Mouse (Mus musculus): ENCODE data around the gene Nsa2. TPM values are rescaled to one million over a fixed set of nuclear protein-coding genes. Genes with fewer than 3 reads are reported as not detected.
"Not testable (repeated sequence)": the region's sequence is repeated elsewhere in the genome, so short reads cannot be mapped to it uniquely, and the experiment has no call there.

Gene Nsa2
- polyA plus RNA-seq, 1 experiment from 2014 or later, result 46.9 TPM

- Histone ChIP-seq H3K36me3 (ENCODE audit: control insufficient read depth, insufficient read depth, low read length) (peaks cover 55% of the 10 kb centered on the region), H3K9me3 (ENCODE audit: control insufficient read depth, low read length) (no peaks in the 10 kb centered on the region), H3K4me1 (ENCODE audit: control insufficient read depth, insufficient read depth, low read length) (no peaks in the 10 kb centered on the region), H3K27me3 (ENCODE audit: control insufficient read depth, insufficient read depth, low read length) (no peaks in the 10 kb centered on the region), H3K9ac (replicated peaks; ENCODE audit: low read depth, low read length) (no peak overlapping the region), H3K27ac (ENCODE audit: low read depth, low read length) (no peak overlapping the region), H3K4me2 (ENCODE audit: low read depth, low read length) (no peak overlapping the region), H3K4me3 (ENCODE audit: low read depth, low read length) (no peak overlapping the region)
- 83% methylated on average over 10 of the region's 10 CpGs for WGBS
- no peak for ATAC-seq (ENCODE audit: low read depth)
Measured at GRCm38 (mm10) chr13:97175520-97176264, 38.0 kb upstream of the Nsa2 start.

- no peak overlapping the region for H3K27ac ChIP-seq (ENCODE audit: low read depth, low read length)
- no peak overlapping the region for H3K4me2 ChIP-seq (ENCODE audit: low read depth, low read length)
- H3K4me1 ChIP-seq (ENCODE audit: control insufficient read depth, insufficient read depth, low read length), result no peaks in the 10 kb centered on the region
- no peak for ATAC-seq (ENCODE audit: low read depth)
- H3K27me3 ChIP-seq (ENCODE audit: control insufficient read depth, insufficient read depth, low read length), result no peaks in the 10 kb centered on the region
- no peaks in the 10 kb centered on the region for H3K9me3 ChIP-seq (ENCODE audit: control insufficient read depth, low read length)
- H3K4me3 ChIP-seq (ENCODE audit: low read depth, low read length), result no peak overlapping the region
- no peak overlapping the region for H3K9ac ChIP-seq (replicated peaks; ENCODE audit: low read depth, low read length)
- WGBS, result 62% methylated on average over 4 of the region's 4 CpGs
- peaks cover 41% of the 10 kb centered on the region for H3K36me3 ChIP-seq (ENCODE audit: control insufficient read depth, insufficient read depth, low read length)
Measured at GRCm38 (mm10) chr13:97145834-97146233, 8.1 kb upstream of the Nsa2 start.

- no peak for ATAC-seq (ENCODE audit: low read depth)
- H3K4me2 ChIP-seq (ENCODE audit: low read depth, low read length), result no peak overlapping the region
- H3K4me3 ChIP-seq (ENCODE audit: low read depth, low read length), result no peak overlapping the region
- peaks cover 6% of the 10 kb centered on the region; the same call in 1 of the 2 replicates for H3K4me1 ChIP-seq (ENCODE audit: control insufficient read depth, insufficient read depth, low read length)
- no peaks in the 10 kb centered on the region for H3K9me3 ChIP-seq (ENCODE audit: control insufficient read depth, low read length)
- WGBS, result 92% methylated on average over 7 of the region's 7 CpGs
- H3K36me3 ChIP-seq (ENCODE audit: control insufficient read depth, insufficient read depth, low read length), result peaks cover 21% of the 10 kb centered on the region
- H3K27me3 ChIP-seq (ENCODE audit: control insufficient read depth, insufficient read depth, low read length), result no peaks in the 10 kb centered on the region
- no peak overlapping the region for H3K27ac ChIP-seq (ENCODE audit: low read depth, low read length)
- no peak overlapping the region for H3K9ac ChIP-seq (replicated peaks; ENCODE audit: low read depth, low read length)
Measured at GRCm38 (mm10) chr13:97142321-97142720, 4.6 kb upstream of the Nsa2 start.

- not testable (repeated sequence) for ATAC-seq (ENCODE audit: low read depth); H3K9me3 ChIP-seq (ENCODE audit: control insufficient read depth, low read length); H3K27me3 ChIP-seq (ENCODE audit: control insufficient read depth, insufficient read depth, low read length); H3K4me1 ChIP-seq (ENCODE audit: control insufficient read depth, insufficient read depth, low read length)
- Histone ChIP-seq H3K27ac (ENCODE audit: low read depth, low read length) (peak overlapping the region; percentile 88), H3K4me3 (ENCODE audit: low read depth, low read length) (peak overlapping the region; percentile 86), H3K9ac (replicated peaks; ENCODE audit: low read depth, low read length) (peak overlapping the region; percentile 81), H3K4me2 (ENCODE audit: low read depth, low read length) (peak overlapping the region; percentile 54), H3K36me3 (ENCODE audit: control insufficient read depth, insufficient read depth, low read length) (peaks cover 14% of the 10 kb centered on the region; the same call in 1 of the 2 replicates)
- WGBS, result 32% methylated on average over 8 of the region's 8 CpGs
Measured at GRCm38 (mm10) chr13:97138404-97138931, 731 bp upstream of the Nsa2 start.

- WGBS, result no CpG with 5 or more reads among the region's 2 CpGs
- H3K4me2 ChIP-seq (ENCODE audit: low read depth, low read length); H3K4me1 ChIP-seq (ENCODE audit: control insufficient read depth, insufficient read depth, low read length); H3K27me3 ChIP-seq (ENCODE audit: control insufficient read depth, insufficient read depth, low read length); ATAC-seq (ENCODE audit: low read depth); H3K9ac ChIP-seq (replicated peaks; ENCODE audit: low read depth, low read length); H3K9me3 ChIP-seq (ENCODE audit: control insufficient read depth, low read length); H3K27ac ChIP-seq (ENCODE audit: low read depth, low read length); H3K4me3 ChIP-seq (ENCODE audit: low read depth, low read length): not testable (repeated sequence)
- H3K36me3 ChIP-seq (ENCODE audit: control insufficient read depth, insufficient read depth, low read length), result peaks cover 26% of the 10 kb centered on the region
Measured at GRCm38 (mm10) chr13:97130413-97130812, 7.3 kb downstream of the Nsa2 start.

GRCm38 (mm10) chr13:97129654-97130053 lies 8.1 kb downstream of the Nsa2 start:
- 93% methylated on average over 2 of the region's 4 CpGs for WGBS

GRCm38 (mm10) chr13:97121341-97121740 lies 16.4 kb downstream of the Nsa2 start:
- Histone ChIP-seq H3K9me3 (ENCODE audit: control insufficient read depth, low read length) (no peaks in the 10 kb centered on the region), H3K9ac (replicated peaks; ENCODE audit: low read depth, low read length) (no peak overlapping the region), H3K4me1 (ENCODE audit: control insufficient read depth, insufficient read depth, low read length) (no peaks in the 10 kb centered on the region), H3K4me3 (ENCODE audit: low read depth, low read length) (no peak overlapping the region), H3K27ac (ENCODE audit: low read depth, low read length) (no peak overlapping the region), H3K4me2 (ENCODE audit: low read depth, low read length) (no peak overlapping the region), H3K27me3 (ENCODE audit: control insufficient read depth, insufficient read depth, low read length) (no peaks in the 10 kb centered on the region), H3K36me3 (ENCODE audit: control insufficient read depth, insufficient read depth, low read length) (peaks cover 35% of the 10 kb centered on the region)
- 83% methylated on average over 3 of the region's 3 CpGs for WGBS
- ATAC-seq (ENCODE audit: low read depth), result no peak

More at GRCm38 (mm10) chr13:97129654-97130053, 8.1 kb downstream of the Nsa2 start:
- not testable (repeated sequence) for H3K4me1 ChIP-seq (ENCODE audit: control insufficient read depth, insufficient read depth, low read length); H3K27ac ChIP-seq (ENCODE audit: low read depth, low read length); H3K4me3 ChIP-seq (ENCODE audit: low read depth, low read length); ATAC-seq (ENCODE audit: low read depth); H3K27me3 ChIP-seq (ENCODE audit: control insufficient read depth, insufficient read depth, low read length); H3K9ac ChIP-seq (replicated peaks; ENCODE audit: low read depth, low read length); H3K4me2 ChIP-seq (ENCODE audit: low read depth, low read length); H3K9me3 ChIP-seq (ENCODE audit: control insufficient read depth, low read length)
- H3K36me3 ChIP-seq (ENCODE audit: control insufficient read depth, insufficient read depth, low read length), result peaks cover 23% of the 10 kb centered on the region

GRCm38 (mm10) chr13:97109046-97109445 lies 28.7 kb downstream of the Nsa2 start:
- ATAC-seq (ENCODE audit: low read depth), result no peak
- H3K9me3 ChIP-seq (ENCODE audit: control insufficient read depth, low read length), result no peaks in the 10 kb centered on the region
- peaks cover 12% of the 10 kb centered on the region for H3K36me3 ChIP-seq (ENCODE audit: control insufficient read depth, insufficient read depth, low read length)
- H3K4me3 ChIP-seq (ENCODE audit: low read depth, low read length), result no peak overlapping the region
- H3K27ac ChIP-seq (ENCODE audit: low read depth, low read length), result no peak overlapping the region
- H3K9ac ChIP-seq (replicated peaks; ENCODE audit: low read depth, low read length), result no peak overlapping the region
- 85% methylated on average over 4 of the region's 4 CpGs for WGBS
- H3K4me1 ChIP-seq (ENCODE audit: control insufficient read depth, insufficient read depth, low read length), result no peaks in the 10 kb centered on the region
- no peaks in the 10 kb centered on the region for H3K27me3 ChIP-seq (ENCODE audit: control insufficient read depth, insufficient read depth, low read length)
- H3K4me2 ChIP-seq (ENCODE audit: low read depth, low read length), result no peak overlapping the region

- not testable (repeated sequence) for H3K27ac ChIP-seq (ENCODE audit: low read depth, low read length); H3K4me2 ChIP-seq (ENCODE audit: low read depth, low read length); H3K9me3 ChIP-seq (ENCODE audit: control insufficient read depth, low read length); H3K4me3 ChIP-seq (ENCODE audit: low read depth, low read length); ATAC-seq (ENCODE audit: low read depth); H3K4me1 ChIP-seq (ENCODE audit: control insufficient read depth, insufficient read depth, low read length); H3K36me3 ChIP-seq (ENCODE audit: control insufficient read depth, insufficient read depth, low read length); H3K27me3 ChIP-seq (ENCODE audit: control insufficient read depth, insufficient read depth, low read length); H3K9ac ChIP-seq (replicated peaks; ENCODE audit: low read depth, low read length)
- 95% methylated on average over 4 of the region's 4 CpGs for WGBS
Measured at GRCm38 (mm10) chr13:97107721-97108120, 30.0 kb downstream of the Nsa2 start.
